Mouse (Mus musculus) embryonic facial prominence, embryonic 12.5 days (tissue): Measurements from ENCODE around the gene Pou2af1. TPM values are rescaled to one million over a fixed set of nuclear protein-coding genes. Genes with fewer than 3 reads are reported as not detected.

Experiments
- ATAC-seq: fragments of 200-750 bp; cut with Nextera tagmentation; 2 replicates; pipeline ENCODE4 v1.8.0; 2017; ENCODE audit not compliant: insufficient number of reproducible peaks, insufficient read depth, low FRiP score, low TSS enrichment
- H3K27ac ChIP-seq: fragments of 300-500 bp; sonication (generic); 2 replicates; pipeline ENCODE4 v1.5.1; 2016; ENCODE audit warnings: mild to moderate bottlenecking
- H3K27me3 ChIP-seq: fragments of 300-500 bp; sonication (generic); 2 replicates; pipeline ENCODE4 v1.6.1; 2016; ENCODE audit warnings: mild to moderate bottlenecking, moderate library complexity
- H3K36me3 ChIP-seq: fragments of 300-500 bp; sonication (generic); 2 replicates; pipeline ENCODE4 v1.6.1; 2016; ENCODE audit warnings: mild to moderate bottlenecking
- H3K4me1 ChIP-seq: fragments of 300-500 bp; sonication (generic); 2 replicates; pipeline ENCODE4 v1.6.1; 2016
- H3K4me2 ChIP-seq: fragments of 300-500 bp; sonication (generic); replicated peaks from 2 replicates; pipeline ENCODE4 v1.6.1; 2016; ENCODE audit warnings: mild to moderate bottlenecking, moderate library complexity
- H3K4me3 ChIP-seq: fragments of 300-500 bp; sonication (generic); 2 replicates; pipeline ENCODE4 v1.5.1; 2016; ENCODE audit warnings: mild to moderate bottlenecking
- H3K9ac ChIP-seq: fragments of 300-500 bp; sonication (generic); 2 replicates; pipeline ENCODE4 v1.6.1; 2016; ENCODE audit warnings: mild to moderate bottlenecking, moderate library complexity
- H3K9me3 ChIP-seq: fragments of 300-500 bp; sonication (generic); 2 replicates; pipeline ENCODE4 v1.6.1; 2016; ENCODE audit warnings: mild to moderate bottlenecking, moderate library complexity
- WGBS: fragments of 180-500 bp; shearing (Covaris S2); methylation state at CpG from one replicate; pipeline ENCODE4 v1.1.7; 2016; 5-methylcytosine and 5-hydroxymethylcytosine counted together
- polyA plus RNA-seq: library from polyadenylated mRNA; unstranded; fragments of >200 nt; fragmentation: Nextera tagmentation; extraction: Ambion mirVana; gene quantifications from 2 replicates; pipeline ENCODE4 v1.2.1, GENCODE M21; 2016

Gene Pou2af1
- polyA plus RNA-seq, result not detected in 2 replicates

- Histone ChIP-seq H3K27me3 (no peaks in the 10 kb centered on the region), H3K4me3 (no peak within 1 kb of the TSS), H3K4me1 (peaks cover 4% of the 10 kb centered on the region; the same call in 1 of the 2 replicates), H3K9me3 (no peaks in the 10 kb centered on the region), H3K36me3 (no peaks in the 10 kb centered on the region), H3K27ac (no peak within 1 kb of the TSS), H3K4me2 (no peak within 1 kb of the TSS), H3K9ac (no peak within 1 kb of the TSS)
- 81% methylated on average over 20 of the region's 20 CpGs for WGBS
- ATAC-seq, result no peak
These were observed at the start of gene Pou2af1 for GRCm38 (mm10) chr9:51213023-51213728. Gene Pou2af1, plus strand, starts transcription at chr9:51213708.

DNA sequence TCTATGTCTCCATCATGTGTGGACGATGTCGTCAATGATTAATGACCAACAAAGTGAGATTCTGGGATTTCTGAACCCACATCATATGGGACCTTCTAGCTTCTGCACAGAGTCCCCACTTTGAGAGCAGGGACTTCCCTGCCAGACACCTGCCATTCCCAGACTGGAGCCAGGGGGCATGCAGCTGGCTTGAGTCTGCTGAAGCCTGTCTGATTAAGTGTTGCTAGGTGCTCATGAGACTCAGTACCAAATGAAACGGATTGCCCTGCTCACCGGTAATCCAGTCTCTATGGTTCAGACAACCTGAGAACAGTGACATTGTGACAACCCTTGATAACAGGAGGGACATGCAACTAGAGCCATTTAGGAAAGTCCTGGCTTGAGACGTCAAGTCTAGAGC, 49.5 kb upstream of the Pou2af1 start:
- 79% methylated on average over 5 of the region's 5 CpGs for WGBS

DNA sequence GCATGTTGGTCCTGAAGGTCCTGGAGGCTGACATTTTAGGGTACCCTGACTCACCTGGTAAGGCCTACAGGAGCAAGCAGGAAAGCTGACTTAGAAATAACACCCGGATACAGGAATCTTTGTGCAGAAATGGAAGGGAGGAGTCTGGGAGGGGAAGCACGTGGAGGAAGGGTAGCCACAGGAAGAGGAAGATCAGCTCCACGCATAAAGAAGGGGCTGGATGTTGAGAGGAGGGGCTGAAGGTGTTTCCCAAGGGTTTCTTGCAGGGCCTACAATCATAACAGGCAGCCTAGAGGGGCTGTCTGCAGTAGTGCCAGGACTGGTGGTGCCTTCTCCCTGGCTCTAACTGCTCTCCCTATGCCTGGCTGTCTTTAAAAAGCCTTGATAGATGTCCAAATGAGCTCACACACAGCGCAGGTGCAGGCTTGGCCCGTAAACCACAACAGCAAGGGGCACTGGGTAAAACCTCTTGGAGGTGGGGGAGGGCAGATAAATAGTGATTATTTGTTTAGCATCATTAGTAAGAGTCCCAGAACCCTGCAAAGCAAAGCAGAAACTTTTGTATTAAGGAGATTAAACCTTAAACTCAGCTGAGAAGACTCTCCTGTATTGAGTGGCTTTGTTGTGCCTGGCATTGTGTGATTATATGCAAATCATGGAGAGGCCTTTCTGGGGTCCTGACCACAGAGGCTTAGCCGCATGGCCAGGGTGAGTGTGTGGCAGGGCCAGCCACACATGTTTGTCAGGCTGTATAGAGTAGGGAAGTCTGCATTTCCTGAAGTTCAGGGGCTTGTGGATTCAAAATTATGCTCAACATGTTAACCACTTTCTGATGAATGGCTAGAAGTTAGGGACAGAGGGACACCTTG, 48.0 kb upstream of the Pou2af1 start, which contains the start of gene Gm32742:
Gene Gm32742 (minus strand): TSS at position 206 of the 869 bp plus-strand sequence.
- no peak for ATAC-seq
- H3K4me3 ChIP-seq, result no peak within 1 kb of the TSS
- no peak within 1 kb of the TSS for H3K27ac ChIP-seq
- H3K4me2 ChIP-seq, result no peak within 1 kb of the TSS
- H3K9me3 ChIP-seq, result no peaks in the 10 kb centered on the region
- H3K27me3 ChIP-seq, result peaks cover 6% of the 10 kb centered on the region; the same call in 1 of the 2 replicates
- WGBS, result 52% methylated on average over 6 of the region's 6 CpGs
- H3K4me1 ChIP-seq, result 0 out of 2 replicates have a peak, but pooled peaks cover 10% of the 10 kb centered on the region
- H3K9ac ChIP-seq, result no peak within 1 kb of the TSS
- H3K36me3 ChIP-seq, result no peaks in the 10 kb centered on the region

More for the DNA sequence above, 49.5 kb upstream of the Pou2af1 start:
- Histone ChIP-seq H3K36me3 (no peaks in the 10 kb centered on the region), H3K27ac (no peak overlapping the region), H3K9me3 (no peaks in the 10 kb centered on the region), H3K4me1 (0 out of 2 replicates have a peak, but pooled peaks cover 9% of the 10 kb centered on the region), H3K4me3 (no peak overlapping the region), H3K9ac (no peak overlapping the region), H3K4me2 (no peak overlapping the region), H3K27me3 (peaks cover 19% of the 10 kb centered on the region)
- ATAC-seq, result no peak

DNA sequence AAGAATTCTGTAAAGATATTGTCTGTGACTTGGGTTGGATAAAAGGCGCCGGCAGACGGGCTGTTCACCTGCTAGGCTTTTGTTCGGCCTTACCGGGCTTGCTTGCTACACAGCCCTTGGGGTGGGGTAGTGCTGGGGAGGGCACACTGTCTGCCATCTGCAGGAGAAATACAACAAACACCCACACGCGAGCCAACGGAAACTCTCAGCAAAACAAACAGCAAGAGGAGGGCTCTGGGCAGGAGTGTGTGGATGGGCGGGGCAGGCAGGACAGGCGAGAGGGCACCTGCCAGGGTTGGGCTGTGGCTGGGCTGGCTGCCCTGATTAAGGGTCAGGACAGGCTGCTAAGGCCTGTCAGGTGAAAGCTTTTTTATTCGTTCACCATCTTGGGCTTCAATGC, 45.6 kb upstream of the Pou2af1 start:
- Histone ChIP-seq H3K4me2 (no peak overlapping the region), H3K27ac (no peak overlapping the region), H3K4me3 (no peak overlapping the region), H3K4me1 (0 out of 2 replicates have a peak, but pooled peaks cover 10% of the 10 kb centered on the region), H3K36me3 (no peaks in the 10 kb centered on the region), H3K9me3 (no peaks in the 10 kb centered on the region), H3K9ac (no peak overlapping the region), H3K27me3 (no peaks in the 10 kb centered on the region)
- ATAC-seq, result no peak
- 62% methylated on average over 11 of the region's 11 CpGs for WGBS

GRCm38 (mm10) chr9:51168698-51169097, 44.8 kb upstream of the Pou2af1 start:
- no peak overlapping the region for H3K9ac ChIP-seq
- H3K4me3 ChIP-seq, result no peak overlapping the region
- H3K9me3 ChIP-seq, result no peaks in the 10 kb centered on the region
- no peak for ATAC-seq
- WGBS, result 57% methylated on average over 5 of the region's 5 CpGs
- no peak overlapping the region for H3K4me2 ChIP-seq
- H3K4me1 ChIP-seq, result 0 out of 2 replicates have a peak, but pooled peaks cover 10% of the 10 kb centered on the region
- H3K36me3 ChIP-seq, result no peaks in the 10 kb centered on the region
- no peak overlapping the region for H3K27ac ChIP-seq
- no peaks in the 10 kb centered on the region for H3K27me3 ChIP-seq

DNA sequence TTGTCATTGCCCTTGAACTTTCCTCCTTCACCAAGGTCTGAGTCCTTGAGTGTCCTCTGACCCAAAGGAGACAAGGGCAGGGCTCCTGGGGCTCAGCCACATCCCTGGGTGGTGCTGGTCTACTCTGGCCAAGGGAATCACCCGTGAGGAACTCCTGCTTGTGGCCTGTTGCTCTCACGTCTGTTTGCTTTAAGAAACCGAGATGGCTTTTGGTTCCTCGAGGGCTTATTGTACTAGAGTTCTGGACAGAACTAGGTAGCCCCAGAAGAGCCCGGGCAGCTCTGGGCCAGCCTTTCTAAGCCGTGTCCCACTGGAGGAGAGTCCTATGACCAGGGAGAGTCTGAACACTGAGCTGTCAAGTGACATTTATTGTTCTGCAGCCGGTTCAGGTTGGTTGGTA, 44.4 kb upstream of the Pou2af1 start:
- 83% methylated on average over 7 of the region's 7 CpGs for WGBS

GRCm38 (mm10) chr9:51170298-51170697, 43.2 kb upstream of the Pou2af1 start:
- 88% methylated on average over 6 of the region's 6 CpGs for WGBS
- H3K36me3 ChIP-seq, result no peaks in the 10 kb centered on the region
- no peak for ATAC-seq
- no peak overlapping the region for H3K9ac ChIP-seq
- H3K4me1 ChIP-seq, result 0 out of 2 replicates have a peak, but pooled peaks cover 10% of the 10 kb centered on the region
- no peak overlapping the region for H3K27ac ChIP-seq
- H3K4me3 ChIP-seq, result no peak overlapping the region
- no peaks in the 10 kb centered on the region for H3K9me3 ChIP-seq
- H3K27me3 ChIP-seq, result no peaks in the 10 kb centered on the region
- no peak overlapping the region for H3K4me2 ChIP-seq

More for the DNA sequence above, 44.4 kb upstream of the Pou2af1 start:
- H3K36me3 ChIP-seq, result no peaks in the 10 kb centered on the region
- H3K4me2 ChIP-seq, result no peak overlapping the region
- H3K27me3 ChIP-seq, result no peaks in the 10 kb centered on the region
- H3K4me1 ChIP-seq, result 0 out of 2 replicates have a peak, but pooled peaks cover 10% of the 10 kb centered on the region
- H3K9me3 ChIP-seq, result no peaks in the 10 kb centered on the region
- no peak for ATAC-seq
- no peak overlapping the region for H3K27ac ChIP-seq
- no peak overlapping the region for H3K4me3 ChIP-seq
- no peak overlapping the region for H3K9ac ChIP-seq

DNA sequence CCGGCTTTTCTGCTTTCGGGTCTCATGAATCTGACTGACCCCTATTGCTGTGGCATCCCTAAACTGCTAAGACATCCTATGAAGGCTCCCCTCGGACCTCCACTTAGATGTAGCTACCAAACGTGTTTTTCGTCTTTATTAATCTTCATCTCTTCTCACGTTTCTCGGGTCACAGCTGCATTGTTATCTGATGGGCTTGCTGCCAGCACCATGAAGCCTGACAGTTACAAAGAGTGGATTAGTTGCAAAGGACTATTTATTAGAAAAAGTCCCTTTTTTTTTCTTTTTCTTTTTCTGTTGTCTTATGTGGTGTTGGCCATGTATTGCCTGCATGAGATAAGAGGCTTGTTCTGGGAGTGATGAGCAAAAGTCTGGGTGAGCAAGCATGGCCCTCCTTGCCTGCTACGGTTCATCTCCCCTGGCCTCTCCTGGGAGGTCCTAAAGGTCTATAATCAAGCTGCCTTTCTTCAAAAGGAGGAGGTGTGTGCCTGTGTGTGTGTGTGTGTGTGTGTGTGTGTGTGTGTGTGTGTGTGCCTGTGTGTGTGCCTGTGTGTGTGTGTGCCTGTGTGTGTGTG, 38.5 kb upstream of the Pou2af1 start:
- Histone ChIP-seq H3K4me1 (no peaks in the 10 kb centered on the region), H3K27me3 (no peaks in the 10 kb centered on the region), H3K36me3 (no peaks in the 10 kb centered on the region), H3K9ac (no peak overlapping the region), H3K27ac (no peak overlapping the region), H3K4me3 (no peak overlapping the region), H3K4me2 (no peak overlapping the region), H3K9me3 (no peaks in the 10 kb centered on the region)
- WGBS, result 56% methylated on average over 8 of the region's 8 CpGs
- no peak for ATAC-seq

DNA sequence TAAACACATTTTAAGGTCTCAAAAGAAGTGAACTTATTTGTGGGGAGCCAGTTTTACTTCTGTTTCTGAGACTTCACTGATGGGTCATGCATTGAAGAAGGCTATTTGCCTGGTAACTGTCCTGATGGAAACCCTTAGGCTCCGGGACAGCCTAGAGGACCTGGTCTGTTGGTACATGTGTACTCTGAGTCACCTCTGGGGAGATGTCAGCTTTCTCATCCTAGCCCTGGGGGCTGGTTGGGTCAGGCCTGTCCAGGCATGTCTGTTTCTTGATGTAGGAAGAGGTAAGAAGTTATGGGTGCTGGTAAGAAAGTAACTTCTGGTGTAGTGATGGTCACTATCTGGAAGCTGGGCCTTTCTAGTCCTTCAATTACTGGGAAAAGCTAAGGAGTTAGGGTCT, 37.8 kb upstream of the Pou2af1 start:
- no peak overlapping the region for H3K9ac ChIP-seq
- H3K4me1 ChIP-seq, result no peaks in the 10 kb centered on the region
- WGBS, result 83% methylated on average over 1 of the region's 1 CpGs
- no peaks in the 10 kb centered on the region for H3K36me3 ChIP-seq
- no peak overlapping the region for H3K4me3 ChIP-seq
- H3K27me3 ChIP-seq, result no peaks in the 10 kb centered on the region
- no peaks in the 10 kb centered on the region for H3K9me3 ChIP-seq
- H3K4me2 ChIP-seq, result no peak overlapping the region
- no peak for ATAC-seq
- no peak overlapping the region for H3K27ac ChIP-seq

DNA sequence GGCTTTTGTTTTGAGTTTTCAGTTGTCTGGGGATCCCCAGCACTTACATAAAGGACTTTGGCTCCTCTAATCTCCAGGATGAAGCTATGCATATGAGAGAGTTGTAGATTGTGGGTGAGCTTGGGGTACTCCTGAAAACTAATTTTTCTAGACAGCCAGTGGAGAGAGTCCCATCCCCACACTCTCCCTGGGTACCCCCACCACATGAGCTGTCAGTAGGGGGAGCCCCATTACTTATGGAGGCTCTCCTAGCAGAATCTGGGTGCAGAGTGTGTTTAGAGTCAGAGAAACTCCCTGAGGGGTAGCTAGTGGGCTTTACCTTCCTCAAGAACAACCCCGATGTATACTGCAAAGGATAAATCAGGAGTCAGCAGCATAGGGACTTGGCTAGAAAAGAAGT, 35.2 kb upstream of the Pou2af1 start:
- no peak overlapping the region for H3K4me2 ChIP-seq
- no peaks in the 10 kb centered on the region for H3K27me3 ChIP-seq
- WGBS, result 84% methylated on average over 1 of the region's 1 CpGs
- no peaks in the 10 kb centered on the region for H3K36me3 ChIP-seq
- no peak overlapping the region for H3K4me3 ChIP-seq
- H3K9ac ChIP-seq, result no peak overlapping the region
- 0 out of 2 replicates have a peak, but pooled peaks cover 5% of the 10 kb centered on the region for H3K4me1 ChIP-seq
- no peak for ATAC-seq
- H3K27ac ChIP-seq, result no peak overlapping the region
- no peaks in the 10 kb centered on the region for H3K9me3 ChIP-seq

DNA sequence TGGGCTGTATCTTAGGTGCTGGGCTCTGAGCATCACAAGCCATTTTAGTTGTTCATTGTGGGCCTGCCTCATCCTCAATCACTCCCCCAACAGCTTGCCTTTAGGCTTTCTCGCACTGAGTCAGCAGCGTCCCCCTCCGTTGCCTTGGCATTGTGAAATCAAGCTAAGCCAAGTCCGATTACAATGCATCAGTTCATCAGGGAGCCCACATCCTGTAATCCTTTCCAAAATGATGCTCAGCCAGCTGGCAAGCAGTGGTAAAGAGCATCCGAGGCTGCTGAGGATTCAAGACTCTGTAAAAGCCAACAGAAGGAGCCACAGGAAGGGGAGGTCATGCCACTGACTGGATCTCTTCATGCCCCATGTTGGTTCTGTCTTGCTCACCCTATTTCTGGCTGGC, 32.9 kb upstream of the Pou2af1 start:
- H3K36me3 ChIP-seq, result no peaks in the 10 kb centered on the region
- no peaks in the 10 kb centered on the region for H3K9me3 ChIP-seq
- no peak for ATAC-seq
- 0 out of 2 replicates have a peak, but pooled peaks cover 5% of the 10 kb centered on the region for H3K4me1 ChIP-seq
- H3K9ac ChIP-seq, result no peak overlapping the region
- 67% methylated on average over 5 of the region's 5 CpGs for WGBS
- H3K27me3 ChIP-seq, result no peaks in the 10 kb centered on the region
- no peak overlapping the region for H3K27ac ChIP-seq
- H3K4me2 ChIP-seq, result no peak overlapping the region
- no peak overlapping the region for H3K4me3 ChIP-seq
